Mouse (Mus musculus) liver, embryonic 15.5 days (tissue): ENCODE measurements around the gene Slc12a4. TPM values are rescaled to one million over a fixed set of nuclear protein-coding genes. Genes with fewer than 3 reads are reported as not detected.
A peak's percentile ranks its signal among the peaks of the same experiment; 100 is the strongest.

ENCODE experiments used
- ATAC-seq: fragments of 200-750 bp; cut with Nextera tagmentation; 2 replicates; pipeline ENCODE4 v1.8.0; 2017; ENCODE audit warnings: moderate number of reproducible peaks, mild to moderate bottlenecking, moderate library complexity; ENCODE audit not compliant: insufficient read depth
- H3K27ac ChIP-seq: fragments of 300-500 bp; sonication (generic); replicated peaks from 2 replicates; pipeline ENCODE4 v1.5.1; 2015; ENCODE audit warnings: mild to moderate bottlenecking, inconsistent platforms
- H3K27me3 ChIP-seq: fragments of 300-500 bp; sonication (generic); 2 replicates; pipeline ENCODE4 v1.6.1; 2015; ENCODE audit warnings: mild to moderate bottlenecking, inconsistent platforms
- H3K36me3 ChIP-seq: fragments of 300-500 bp; sonication (generic); replicated peaks from 2 replicates; pipeline ENCODE4 v1.6.1; 2015; ENCODE audit warnings: moderate library complexity, mild to moderate bottlenecking, inconsistent platforms
- H3K4me1 ChIP-seq: fragments of 300-500 bp; sonication (generic); replicated peaks from 2 replicates; pipeline ENCODE4 v1.6.1; 2015; ENCODE audit warnings: inconsistent platforms
- H3K4me2 ChIP-seq: fragments of 300-500 bp; sonication (generic); 2 replicates; pipeline ENCODE4 v1.6.1; 2015; ENCODE audit warnings: moderate library complexity, mild to moderate bottlenecking, inconsistent platforms
- H3K4me3 ChIP-seq: fragments of 300-500 bp; sonication (generic); replicated peaks from 2 replicates; pipeline ENCODE4 v1.5.1; 2015; ENCODE audit warnings: mild to moderate bottlenecking, inconsistent platforms
- H3K9ac ChIP-seq: fragments of 300-500 bp; sonication (generic); 2 replicates; pipeline ENCODE4 v1.6.1; 2015; ENCODE audit warnings: moderate library complexity, mild to moderate bottlenecking, inconsistent platforms
- H3K9me3 ChIP-seq: fragments of 300-500 bp; sonication (generic); replicated peaks from 2 replicates; pipeline ENCODE4 v1.6.1; 2016; ENCODE audit warnings: inconsistent platforms
- WGBS: fragments of 180-500 bp; shearing (Covaris S2); methylation state at CpG from one replicate; pipeline ENCODE4 v1.1.7; 2015; ENCODE audit warnings: mixed read lengths; ENCODE audit not compliant: insufficient replicate concordance; 5-methylcytosine and 5-hydroxymethylcytosine counted together
- polyA plus RNA-seq: library from polyadenylated mRNA; unstranded; fragments of >200 nt; fragmentation: Nextera tagmentation; extraction: Ambion mirVana; gene quantifications from 2 replicates; pipeline ENCODE4 v1.2.1, GENCODE M21; 2015

The Slc12a4 gene
- polyA plus RNA-seq, 1 experiment from 2014 or later = 10.6 TPM

DNA sequence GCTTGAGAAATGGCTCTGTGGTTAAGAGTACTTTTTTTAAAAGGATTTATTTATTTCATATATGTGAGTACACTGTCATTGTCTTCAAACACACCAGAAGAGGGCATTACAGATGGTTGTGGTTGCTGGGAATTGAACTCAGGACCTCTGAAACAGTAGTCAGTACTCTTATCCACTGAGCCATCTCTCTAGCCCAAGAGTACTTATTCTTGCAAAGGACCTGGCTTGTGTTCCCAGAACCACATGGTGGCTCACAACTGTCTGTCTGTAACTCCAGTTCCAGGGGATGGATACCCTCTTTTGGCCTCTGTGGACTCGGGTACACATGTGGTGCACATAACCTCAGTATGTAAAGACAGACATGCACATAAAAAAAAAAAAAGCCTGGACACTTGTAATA lies 3.5 kb upstream of the Slc12a4 start:
- Histone ChIP-seq H3K9me3 (no peaks in the 10 kb centered on the region), H3K4me2 (no peak overlapping the region), H3K27ac (no peak overlapping the region), H3K9ac (no peak overlapping the region), H3K27me3 (no peaks in the 10 kb centered on the region), H3K4me1 (peaks cover 47% of the 10 kb centered on the region), H3K4me3 (no peak overlapping the region), H3K36me3 (no peaks in the 10 kb centered on the region)
- ATAC-seq = no peak
- WGBS = 63% methylated on average over 1 of the region's 1 CpGs

DNA sequence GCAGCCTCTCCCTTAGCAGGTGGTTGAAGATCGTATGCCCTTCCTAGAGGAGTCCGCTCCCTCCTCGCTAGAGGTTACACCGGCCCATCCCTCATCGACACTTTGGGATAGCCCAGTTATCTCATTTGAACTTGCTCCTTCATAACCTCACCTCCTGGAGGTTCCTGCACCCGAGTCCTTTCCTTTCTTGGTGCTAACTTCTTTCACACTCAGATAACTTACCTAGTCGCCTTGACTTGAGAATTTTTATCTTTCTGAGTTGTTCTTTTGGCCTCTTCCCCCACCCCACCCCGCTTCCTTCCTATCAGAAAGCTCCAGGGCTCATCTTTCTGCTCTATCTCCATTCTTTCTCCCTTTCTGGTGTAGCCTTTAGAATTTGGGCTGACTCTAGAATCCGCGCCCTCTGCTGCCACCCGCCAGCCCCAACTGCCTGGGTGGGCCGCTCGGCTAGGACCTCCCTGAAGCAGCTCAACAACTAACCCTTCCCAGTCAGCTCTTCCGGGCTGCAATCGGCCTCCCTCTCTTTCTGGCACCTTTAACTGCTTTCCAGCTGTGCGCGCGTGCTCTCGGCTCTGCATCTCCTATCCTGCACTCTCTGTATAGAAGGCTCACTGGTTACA lies 905 bp upstream of the Slc12a4 start:
- no peaks in the 10 kb centered on the region for H3K27me3 ChIP-seq
- WGBS = 5% methylated on average over 19 of the region's 19 CpGs
- peak; percentile 71 for ATAC-seq
- peak overlapping the region; percentile 97 for H3K4me2 ChIP-seq
- peak overlapping the region; percentile 93 for H3K27ac ChIP-seq
- H3K9ac ChIP-seq = peak overlapping the region; percentile 75
- H3K9me3 ChIP-seq = no peaks in the 10 kb centered on the region
- H3K4me3 ChIP-seq = peak overlapping the region; percentile 77
- H3K4me1 ChIP-seq = peaks cover 68% of the 10 kb centered on the region
- no peaks in the 10 kb centered on the region for H3K36me3 ChIP-seq

DNA sequence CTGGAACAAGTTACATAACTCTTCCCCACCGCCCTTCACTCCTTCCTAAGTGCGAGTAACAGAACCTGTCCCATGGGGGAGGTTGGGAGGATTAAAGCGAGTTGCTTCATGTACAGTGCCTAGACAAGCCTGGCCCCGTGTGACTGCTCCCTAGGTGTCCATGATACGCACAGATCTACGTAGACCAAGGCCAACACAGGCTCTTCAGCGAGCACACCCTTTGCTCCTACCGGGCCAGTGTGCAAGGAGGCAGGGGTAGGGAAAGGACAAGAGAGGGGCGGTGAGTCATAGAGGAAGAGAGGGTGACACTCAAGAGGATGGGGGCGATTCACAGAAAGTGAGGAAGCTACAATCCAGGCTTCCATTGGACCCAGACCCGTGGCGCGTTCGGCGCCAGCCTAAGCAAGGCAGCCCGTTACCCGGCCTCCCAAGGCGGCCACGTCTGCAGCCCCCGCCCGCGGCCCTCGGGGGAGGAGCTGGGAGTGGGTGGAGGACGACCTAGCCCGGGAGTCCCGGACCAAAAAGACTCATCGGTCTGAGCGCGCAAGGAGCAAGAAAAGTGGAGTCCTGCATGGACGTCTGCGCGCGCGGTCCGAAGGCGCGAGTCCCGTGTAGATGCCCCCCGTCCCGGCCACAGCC lies 512 bp downstream of the Slc12a4 start:
- Histone ChIP-seq H3K36me3 (peaks cover 3% of the 10 kb centered on the region), H3K4me1 (peaks cover 82% of the 10 kb centered on the region), H3K4me2 (peak overlapping the region; percentile 97), H3K4me3 (peak overlapping the region; percentile 77), H3K27me3 (no peaks in the 10 kb centered on the region), H3K9me3 (no peaks in the 10 kb centered on the region), H3K27ac (peak overlapping the region; percentile 93), H3K9ac (peak overlapping the region; percentile 75)
- 2% methylated on average over 40 of the region's 40 CpGs for WGBS
- peak; percentile 49 for ATAC-seq

DNA sequence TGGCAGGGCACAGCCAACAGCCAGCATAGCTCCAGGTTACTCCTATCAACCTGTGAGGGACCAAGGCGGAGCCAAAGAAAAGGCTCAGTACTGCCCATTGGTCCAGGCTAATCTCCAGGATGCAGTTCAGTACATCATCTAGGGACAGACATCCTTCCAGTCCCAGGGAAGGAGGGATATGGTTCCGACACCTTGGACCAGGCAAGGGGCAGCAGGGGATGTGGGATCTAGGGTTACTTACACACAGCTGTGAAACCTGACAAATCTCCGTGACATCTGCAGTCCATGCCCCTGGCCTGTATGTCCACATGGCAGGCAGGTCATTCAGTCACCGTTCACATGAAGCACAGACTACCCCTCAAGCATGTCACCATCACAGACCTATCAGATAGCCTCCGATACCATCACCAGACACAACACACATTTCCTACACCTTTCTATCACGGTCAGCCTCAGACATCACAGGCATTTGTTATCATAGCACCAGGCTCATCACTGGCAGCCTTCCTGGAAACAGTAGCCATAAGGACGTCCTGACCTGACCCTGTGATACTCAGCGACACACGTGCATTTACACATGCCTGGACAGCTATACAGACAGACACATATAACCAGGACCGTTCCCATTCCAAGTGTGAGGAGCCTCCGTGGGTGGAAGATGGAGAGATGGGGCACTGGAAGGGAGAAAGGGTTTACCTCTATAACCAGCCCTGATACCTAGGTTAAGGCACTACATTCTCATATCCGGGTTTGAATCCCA lies 1.2 kb downstream of the Slc12a4 start:
- ATAC-seq = no peak
- H3K27ac ChIP-seq = peak overlapping the region; percentile 93
- 52% methylated on average over 12 of the region's 12 CpGs for whole genome bisulfite sequencing
- peak overlapping the region; percentile 75 for H3K9ac ChIP-seq
- peaks cover 89% of the 10 kb centered on the region for H3K4me1 ChIP-seq
- H3K4me2 ChIP-seq = peak overlapping the region; percentile 97
- peak overlapping the region; percentile 77 for H3K4me3 ChIP-seq
- H3K27me3 ChIP-seq = no peaks in the 10 kb centered on the region
- H3K36me3 ChIP-seq = peaks cover 10% of the 10 kb centered on the region
- H3K9me3 ChIP-seq = no peaks in the 10 kb centered on the region

DNA sequence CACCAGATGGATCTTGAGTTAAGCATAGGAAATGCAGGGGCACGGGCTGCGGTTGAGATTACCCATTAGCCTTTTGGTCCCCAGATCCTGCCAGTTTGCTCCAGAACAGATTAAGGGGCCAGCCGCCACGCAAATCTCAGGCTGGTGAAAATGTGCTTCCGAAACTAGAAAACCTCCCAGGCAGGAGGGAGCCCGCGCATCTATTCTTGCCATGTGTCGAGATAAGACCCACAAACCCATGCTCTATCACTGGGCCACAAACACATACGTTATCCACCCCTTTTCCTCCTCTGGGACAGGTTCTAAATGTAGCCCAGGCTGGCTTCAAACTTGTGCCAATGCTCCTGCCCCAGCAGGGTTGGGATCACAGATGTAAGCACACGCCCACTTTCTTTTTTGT lies 4.4 kb downstream of the Slc12a4 start:
- Histone ChIP-seq H3K4me3 (peak overlapping the region; percentile 13), H3K9ac (peak overlapping the region; percentile 28; the same call in 1 of the 2 replicates), H3K4me1 (peaks cover 75% of the 10 kb centered on the region), H3K27me3 (no peaks in the 10 kb centered on the region), H3K36me3 (peaks cover 29% of the 10 kb centered on the region), H3K9me3 (no peaks in the 10 kb centered on the region), H3K4me2 (peak overlapping the region; percentile 61), H3K27ac (0 out of 2 replicates have a peak overlapping the region, but pooled peaks have one; percentile 26)
- WGBS = 25% methylated on average over 10 of the region's 10 CpGs
- ATAC-seq = peak; percentile 18; the same call in 1 of the 2 replicates

DNA sequence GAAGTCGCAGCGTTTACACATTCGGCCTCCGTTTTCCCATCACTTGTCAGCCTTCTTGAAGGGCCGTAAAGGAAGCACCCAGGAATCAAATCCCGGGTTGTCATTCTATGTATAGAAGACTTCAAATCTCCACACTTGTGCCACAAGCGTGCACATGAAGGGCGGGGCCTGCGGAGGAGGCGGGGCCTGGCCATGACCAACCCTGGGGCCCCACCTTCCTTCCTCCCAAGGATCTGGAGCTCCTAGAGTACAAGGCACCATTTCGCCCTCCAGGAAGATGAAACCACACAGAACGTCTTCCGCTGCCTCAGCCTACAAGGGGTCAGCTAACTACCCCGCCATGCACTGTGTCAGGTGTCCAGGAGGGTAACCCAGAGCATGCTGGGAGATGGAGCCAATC lies 4.8 kb downstream of the Slc12a4 start:
- no peak for ATAC-seq
- peaks cover 71% of the 10 kb centered on the region for H3K4me1 ChIP-seq
- WGBS = 59% methylated on average over 14 of the region's 14 CpGs
- peak overlapping the region; percentile 13 for H3K4me3 ChIP-seq
- H3K27ac ChIP-seq = 0 out of 2 replicates have a peak overlapping the region, but pooled peaks have one; percentile 26
- no peaks in the 10 kb centered on the region for H3K9me3 ChIP-seq
- H3K36me3 ChIP-seq = peaks cover 34% of the 10 kb centered on the region
- no peaks in the 10 kb centered on the region for H3K27me3 ChIP-seq
- peak overlapping the region; percentile 61 for H3K4me2 ChIP-seq
- H3K9ac ChIP-seq = peak overlapping the region; percentile 28; the same call in 1 of the 2 replicates

DNA sequence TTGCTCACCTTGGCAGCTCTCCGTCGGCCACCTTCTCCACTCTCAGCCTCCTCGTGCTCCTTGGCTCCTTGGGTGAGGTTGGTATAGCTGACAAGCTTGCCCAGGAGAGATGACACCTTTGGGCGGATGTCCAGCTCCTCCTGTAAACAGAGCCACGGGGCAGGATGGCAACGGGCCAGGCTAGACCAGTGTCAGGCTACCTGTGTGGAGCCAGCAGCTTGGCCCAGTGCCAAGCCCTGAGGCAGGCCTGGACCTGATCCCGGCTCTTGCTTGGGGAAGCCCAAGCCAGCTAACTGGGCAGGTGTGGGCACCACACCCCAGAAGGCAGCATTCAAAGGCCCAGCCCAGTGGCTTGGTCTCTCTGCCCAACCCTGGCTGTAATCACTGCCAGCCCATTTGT lies 6.5 kb downstream of the Slc12a4 start:
- H3K4me3 ChIP-seq = no peak overlapping the region
- H3K4me1 ChIP-seq = peaks cover 54% of the 10 kb centered on the region
- WGBS = 80% methylated on average over 7 of the region's 7 CpGs
- no peak overlapping the region for H3K9ac ChIP-seq
- H3K9me3 ChIP-seq = no peaks in the 10 kb centered on the region
- H3K36me3 ChIP-seq = peaks cover 45% of the 10 kb centered on the region
- H3K4me2 ChIP-seq = no peak overlapping the region
- no peak overlapping the region for H3K27ac ChIP-seq
- ATAC-seq = peak; percentile 48; the same call in 1 of the 2 replicates
- H3K27me3 ChIP-seq = no peaks in the 10 kb centered on the region

DNA sequence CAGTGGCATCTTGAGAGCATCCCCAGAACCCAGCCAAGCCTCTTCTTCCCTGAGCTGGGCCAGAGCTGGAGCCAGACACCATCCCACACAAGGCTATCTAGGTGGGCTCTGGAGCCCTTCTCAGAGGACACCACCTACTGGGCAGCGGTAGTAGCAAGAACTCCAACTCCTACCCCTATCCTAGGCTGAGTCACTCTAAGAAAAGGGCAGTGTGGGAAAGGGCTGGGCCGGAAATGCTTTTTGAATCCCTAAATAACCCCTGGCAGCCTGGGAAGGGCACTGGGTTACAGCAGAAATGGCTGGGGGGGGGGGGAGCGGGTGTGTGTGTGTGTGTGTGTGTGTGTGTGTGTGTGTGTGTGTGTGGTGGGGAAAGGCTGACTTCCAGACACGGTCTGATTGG lies 8.1 kb downstream of the Slc12a4 start:
- Histone ChIP-seq H3K4me1 (peaks cover 38% of the 10 kb centered on the region), H3K27ac (no peak overlapping the region), H3K9ac (no peak overlapping the region), H3K9me3 (no peaks in the 10 kb centered on the region), H3K4me3 (no peak overlapping the region), H3K27me3 (no peaks in the 10 kb centered on the region), H3K36me3 (peaks cover 60% of the 10 kb centered on the region), H3K4me2 (no peak overlapping the region)
- ATAC-seq = no peak
- WGBS = 40% methylated on average over 4 of the region's 4 CpGs

DNA sequence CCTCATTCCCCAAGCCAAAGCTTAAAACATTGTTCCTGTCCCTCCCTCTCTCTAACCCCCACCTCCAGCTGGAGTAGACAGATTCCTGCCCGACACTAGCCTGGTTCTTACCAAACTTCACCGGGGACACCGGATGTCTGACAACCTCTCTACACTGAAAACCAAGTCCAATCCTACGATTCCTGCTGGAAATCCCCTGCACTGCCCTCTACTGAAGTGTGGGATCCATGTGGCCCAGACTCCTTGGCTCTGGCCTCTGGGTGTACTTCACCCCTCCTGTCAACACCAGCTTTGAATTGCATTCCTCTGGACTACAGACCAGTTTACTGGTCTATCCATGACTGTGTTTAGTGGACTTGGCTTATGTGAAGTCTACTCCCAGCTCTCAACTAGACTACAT lies 9.3 kb downstream of the Slc12a4 start:
- Histone ChIP-seq H3K4me2 (no peak overlapping the region), H3K9ac (no peak overlapping the region), H3K4me3 (no peak overlapping the region), H3K27me3 (no peaks in the 10 kb centered on the region), H3K27ac (no peak overlapping the region), H3K36me3 (peaks cover 70% of the 10 kb centered on the region), H3K9me3 (no peaks in the 10 kb centered on the region), H3K4me1 (peaks cover 26% of the 10 kb centered on the region)
- 89% methylated on average over 4 of the region's 4 CpGs for WGBS
- ATAC-seq = no peak

DNA sequence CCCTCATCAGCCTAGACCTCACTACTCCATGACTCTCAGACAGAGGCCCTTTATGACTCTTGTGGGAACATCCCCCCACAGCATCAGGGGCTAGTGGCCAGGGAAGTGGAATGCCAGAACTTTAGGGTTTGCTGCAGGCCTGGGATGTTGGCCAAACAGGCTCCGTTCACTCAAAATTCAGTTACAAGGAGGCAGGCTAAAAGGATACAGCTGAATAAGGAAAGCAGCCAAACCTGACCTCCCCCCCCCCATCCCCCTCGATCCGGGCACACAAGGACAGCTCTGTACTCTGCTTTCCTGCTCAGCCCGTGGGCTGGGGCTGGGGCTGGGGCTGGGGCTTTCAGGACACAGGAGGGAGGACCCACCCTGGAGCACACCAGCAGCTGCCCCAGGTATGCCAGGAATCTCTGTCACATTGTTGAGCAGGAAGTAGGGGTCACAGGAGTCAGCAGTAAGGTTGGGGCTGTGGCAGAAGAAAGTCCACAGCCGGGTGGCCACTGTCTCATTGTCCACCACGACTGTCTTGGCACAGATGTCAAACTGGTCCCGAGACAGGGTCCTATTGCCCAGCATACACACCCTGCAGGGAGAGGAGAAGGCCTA lies 14.7 kb downstream of the Slc12a4 start:
- 65% methylated on average over 7 of the region's 7 CpGs for WGBS
- no peak overlapping the region for H3K4me2 ChIP-seq
- H3K4me3 ChIP-seq = no peak overlapping the region
- H3K9ac ChIP-seq = no peak overlapping the region
- no peaks in the 10 kb centered on the region for H3K27me3 ChIP-seq
- H3K4me1 ChIP-seq = peaks cover 15% of the 10 kb centered on the region
- ATAC-seq = no peak
- H3K27ac ChIP-seq = no peak overlapping the region
- peaks cover 89% of the 10 kb centered on the region for H3K36me3 ChIP-seq
- no peaks in the 10 kb centered on the region for H3K9me3 ChIP-seq

DNA sequence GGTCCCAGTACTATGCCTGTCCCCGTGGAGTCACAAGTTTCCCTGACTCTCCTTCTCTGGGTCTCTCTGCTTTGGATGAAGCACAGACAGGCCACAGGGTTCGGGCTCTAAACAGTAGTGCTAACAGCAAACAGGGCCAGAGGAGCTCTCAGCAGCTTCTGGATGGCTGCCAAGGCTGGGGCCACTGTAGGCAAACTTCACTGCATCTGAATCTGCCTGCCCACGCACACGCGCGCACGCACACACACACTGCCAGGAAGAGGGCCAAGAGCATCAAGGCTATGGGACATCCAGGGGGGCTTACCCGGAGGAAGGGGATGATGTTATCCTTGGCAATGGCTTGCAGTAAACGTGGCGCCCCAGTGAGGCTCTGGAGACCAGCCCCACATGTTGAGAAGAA lies 16.5 kb downstream of the Slc12a4 start:
- Histone ChIP-seq H3K36me3 (peaks cover 94% of the 10 kb centered on the region), H3K9ac (no peak overlapping the region), H3K4me1 (peaks cover 15% of the 10 kb centered on the region), H3K4me3 (no peak overlapping the region), H3K27me3 (no peaks in the 10 kb centered on the region), H3K9me3 (no peaks in the 10 kb centered on the region), H3K4me2 (no peak overlapping the region), H3K27ac (no peak overlapping the region)
- no peak for ATAC-seq
- WGBS = 74% methylated on average over 10 of the region's 10 CpGs
